Mouse (Mus musculus) v-Abl transformed pro-B cells (cell line): Measurements from ENCODE around the gene Anxa2.

ENCODE experiments used
- in situ Hi-C, 2 experiments: fragments of 400-800 bp; cut with MboI; formaldehyde crosslinking; loops; one replicate each; pipeline ENCODE4 v1.15.1; 2025; ENCODE audit not compliant: unreplicated experiment in 2 of 2

The Anxa2 gene

GRCm38 (mm10) chr9:69457747-69458625 is 4.6 kb downstream of the Anxa2 start:
- in situ Hi-C loops = no loop called here

- in situ Hi-C loops = no loop called here
Observed at GRCm38 (mm10) chr9:69458982-69459381, 5.6 kb downstream of the Anxa2 start.

GRCm38 (mm10) chr9:69459876-69460275 is 6.5 kb downstream of the Anxa2 start:
- in situ Hi-C loops = no loop called here

- in situ Hi-C loops = no loop called here
Observed at GRCm38 (mm10) chr9:69463046-69463445, 9.6 kb downstream of the Anxa2 start.

- in situ Hi-C loops = no loop called here
Observed at GRCm38 (mm10) chr9:69464109-69464756, 10.8 kb downstream of the Anxa2 start.

- in situ Hi-C loops = no loop called here
Observed at GRCm38 (mm10) chr9:69466098-69466497, 12.7 kb downstream of the Anxa2 start.

GRCm38 (mm10) chr9:69467310-69467939 is 14.0 kb downstream of the Anxa2 start:
- in situ Hi-C loops = no loop called here

- in situ Hi-C loops = no loop called here
Observed at GRCm38 (mm10) chr9:69468991-69469390, 15.6 kb downstream of the Anxa2 start.

- in situ Hi-C loops = no loop called here
Observed at GRCm38 (mm10) chr9:69470362-69470761, 16.9 kb downstream of the Anxa2 start.

- in situ Hi-C loops = no loop called here
Observed at GRCm38 (mm10) chr9:69470921-69471320, 17.5 kb downstream of the Anxa2 start.

- in situ Hi-C loops = no loop called here
Observed at GRCm38 (mm10) chr9:69472724-69473123, 19.3 kb downstream of the Anxa2 start.

GRCm38 (mm10) chr9:69475873-69476272 is 22.5 kb downstream of the Anxa2 start:
- in situ Hi-C loops = loop anchor here in 1 of 2 experiments (5.0 kb wide), 1 partner anchor 114 kb away; no protein-coding TSS in a partner anchor

- in situ Hi-C loops = loop anchor here in 1 of 2 experiments (5.0 kb wide), 1 partner anchor 115 kb away; no protein-coding TSS in a partner anchor
Observed at GRCm38 (mm10) chr9:69477195-69477823, 23.9 kb downstream of the Anxa2 start.

GRCm38 (mm10) chr9:69477824-69478222 is 24.4 kb downstream of the Anxa2 start:
- in situ Hi-C loops = loop anchor here in 1 of 2 experiments (5.0 kb wide), 1 partner anchor 116 kb away; no protein-coding TSS in a partner anchor

- in situ Hi-C loops = loop anchor here (5.0 to 10.0 kb wide), 2 partner anchors 1466 to 1468 kb away; no protein-coding TSS in a partner anchor
Observed at GRCm38 (mm10) chr9:69480344-69480743, 26.9 kb downstream of the Anxa2 start.

GRCm38 (mm10) chr9:69483811-69484210 is 30.4 kb downstream of the Anxa2 start:
- in situ Hi-C loops = loop anchor here (5.0 to 10.0 kb wide), 2 partner anchors 1469 to 1472 kb away; no protein-coding TSS in a partner anchor

GRCm38 (mm10) chr9:69486140-69486539 is 32.7 kb downstream of the Anxa2 start:
- in situ Hi-C loops = loop anchor here (5.0 to 10.0 kb wide), 2 partner anchors 119 to 1471 kb away; no protein-coding TSS in a partner anchor

- in situ Hi-C loops = loop anchor here (5.0 to 10.0 kb wide), 2 partner anchors 121 to 1474 kb away; no protein-coding TSS in a partner anchor
Observed at GRCm38 (mm10) chr9:69488510-69488909, 35.1 kb downstream of the Anxa2 start.

- in situ Hi-C loops = loop anchor here (5.0 to 10.0 kb wide), 2 partner anchors 122 to 1474 kb away; no protein-coding TSS in a partner anchor
Observed at GRCm38 (mm10) chr9:69488972-69489371, 35.6 kb downstream of the Anxa2 start.

GRCm38 (mm10) chr9:69492809-69493208 is 39.4 kb downstream of the Anxa2 start:
- in situ Hi-C loops = no loop called here
